Mouse (Mus musculus) left cerebral cortex, postnatal 36 days (tissue): Measurements from ENCODE around the gene Pemt. TPM values are rescaled to one million over a fixed set of nuclear protein-coding genes. Genes with fewer than 3 reads are reported as not detected.
"Not testable (repeated sequence)": the region's sequence is repeated elsewhere in the genome, so short reads cannot be mapped to it uniquely, and the experiment has no call there.

ENCODE experiments used
- DNase-seq, 2 experiments: peaks; one replicate each; pipeline ENCODE4 v3.0.0; 2021 to 2022; ENCODE audit warnings: low spot score in 2 of 2, mixed read lengths in 1 of 2
- intact Hi-C: fragments of 180-260 bp; cut with DNase I; formaldehyde crosslinking; loops from one replicate; pipeline ENCODE4 v1.15.1; 2025
- total RNA-seq, 2 experiments: library from RNA; stranded (reverse); gene quantifications; 2 replicates each; pipeline ENCODE4 v1.2.3; 2021

The Pemt gene
- total RNA-seq, 2 experiments from 2014 or later, result 2.9 to 6.3 TPM

DNA sequence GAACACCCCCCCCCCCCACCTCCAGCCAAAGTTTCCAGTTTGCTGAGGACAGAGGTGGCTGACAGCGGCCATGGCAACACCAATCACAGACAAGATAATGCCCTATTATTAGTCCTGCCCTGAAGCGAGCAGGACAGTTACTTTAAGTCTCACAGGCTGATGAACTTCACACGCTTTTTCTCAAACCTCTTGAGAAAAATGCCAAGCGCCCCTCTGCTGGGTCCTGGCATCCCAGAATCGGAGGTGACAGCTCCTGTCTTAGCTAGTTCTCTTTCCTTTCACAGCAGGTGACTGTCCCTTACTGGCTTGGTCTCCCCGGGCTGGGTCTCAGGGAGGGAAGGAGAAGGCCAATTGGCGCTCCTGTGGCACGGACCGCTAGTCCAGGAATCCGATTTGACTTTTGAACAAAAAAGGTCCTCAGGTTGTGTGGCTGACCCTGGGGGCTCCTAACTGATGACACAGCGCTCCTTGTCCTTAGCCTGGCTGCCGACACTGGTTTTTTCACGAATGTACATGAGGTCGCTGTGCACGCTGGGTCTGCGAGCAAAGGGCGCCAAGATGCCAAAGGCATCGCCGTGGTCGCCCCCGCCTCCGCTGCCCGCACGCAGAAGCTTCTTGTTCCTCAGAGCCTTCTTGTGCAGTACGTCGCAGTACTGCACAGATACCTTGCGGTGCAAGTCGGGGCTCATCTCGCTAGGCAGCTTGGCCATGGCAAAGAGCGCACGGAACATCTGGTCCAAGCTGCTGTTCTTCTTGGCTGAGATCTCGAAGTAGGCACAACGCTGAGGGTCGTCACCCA lies 82.7 kb downstream of the Pemt start:
- DNase-seq, result no peak
- intact Hi-C loops, result loop anchor here (2.0 to 10.0 kb wide), 3 partner anchors 15 to 451 kb away; partner anchors contain the start of genes Atpaf2, Gid4 and Med9

DNA sequence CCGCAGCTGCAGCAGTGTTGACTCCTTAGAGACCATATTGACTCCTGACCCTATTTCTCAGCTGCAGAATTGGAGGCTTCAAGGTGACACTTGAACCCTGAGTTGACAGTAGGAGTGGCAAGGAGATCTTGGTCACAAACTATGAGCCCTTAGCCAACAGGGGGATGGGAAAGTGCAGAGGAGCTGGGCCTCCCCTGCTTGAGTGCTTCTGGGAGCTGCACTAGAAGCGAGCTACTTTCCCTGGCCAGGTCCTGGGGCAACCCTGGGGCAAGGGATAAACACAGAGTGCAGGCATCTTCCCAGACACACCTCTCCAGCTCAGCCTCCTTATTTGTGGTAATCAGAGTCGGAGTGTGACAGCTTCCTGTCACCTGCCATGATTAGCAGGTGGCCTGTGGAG lies 83.7 kb downstream of the Pemt start:
- intact Hi-C loops, result loop anchor here (5.0 to 10.0 kb wide), 2 partner anchors 115 to 452 kb away; partner anchors contain the start of genes Atpaf2 and Gid4
- DNase-seq, result no peak

DNA sequence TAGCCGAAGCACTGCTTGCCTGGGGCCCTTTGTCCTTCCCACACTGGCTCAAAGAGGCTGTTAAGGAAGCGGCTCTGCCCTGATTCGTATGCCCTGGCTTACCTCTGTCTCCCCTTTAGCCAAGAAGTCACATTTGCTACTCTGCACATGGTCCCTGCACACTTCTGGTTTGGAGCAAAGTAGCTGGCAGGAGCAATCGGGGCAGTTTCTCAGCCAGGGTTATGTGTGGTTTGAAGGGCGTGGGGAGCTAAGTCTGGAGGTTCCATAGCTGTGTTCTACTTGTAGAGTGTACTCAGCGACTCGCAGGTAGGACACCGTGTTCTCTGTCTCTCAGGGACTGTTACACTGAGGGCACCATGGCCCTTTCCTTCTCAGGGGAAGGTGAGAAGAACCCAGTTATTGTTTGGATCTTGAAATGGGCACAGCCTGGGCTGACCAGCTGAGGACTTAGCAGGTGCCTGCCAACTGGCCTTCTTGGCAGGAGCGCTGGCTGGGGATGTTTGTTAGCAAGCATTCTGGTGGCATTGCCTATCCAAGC lies 84.9 kb downstream of the Pemt start:
- intact Hi-C loops, result loop anchor here (5.0 to 10.0 kb wide), 2 partner anchors 116 to 453 kb away; partner anchors contain the start of genes Atpaf2 and Gid4
- no peak for DNase-seq

DNA sequence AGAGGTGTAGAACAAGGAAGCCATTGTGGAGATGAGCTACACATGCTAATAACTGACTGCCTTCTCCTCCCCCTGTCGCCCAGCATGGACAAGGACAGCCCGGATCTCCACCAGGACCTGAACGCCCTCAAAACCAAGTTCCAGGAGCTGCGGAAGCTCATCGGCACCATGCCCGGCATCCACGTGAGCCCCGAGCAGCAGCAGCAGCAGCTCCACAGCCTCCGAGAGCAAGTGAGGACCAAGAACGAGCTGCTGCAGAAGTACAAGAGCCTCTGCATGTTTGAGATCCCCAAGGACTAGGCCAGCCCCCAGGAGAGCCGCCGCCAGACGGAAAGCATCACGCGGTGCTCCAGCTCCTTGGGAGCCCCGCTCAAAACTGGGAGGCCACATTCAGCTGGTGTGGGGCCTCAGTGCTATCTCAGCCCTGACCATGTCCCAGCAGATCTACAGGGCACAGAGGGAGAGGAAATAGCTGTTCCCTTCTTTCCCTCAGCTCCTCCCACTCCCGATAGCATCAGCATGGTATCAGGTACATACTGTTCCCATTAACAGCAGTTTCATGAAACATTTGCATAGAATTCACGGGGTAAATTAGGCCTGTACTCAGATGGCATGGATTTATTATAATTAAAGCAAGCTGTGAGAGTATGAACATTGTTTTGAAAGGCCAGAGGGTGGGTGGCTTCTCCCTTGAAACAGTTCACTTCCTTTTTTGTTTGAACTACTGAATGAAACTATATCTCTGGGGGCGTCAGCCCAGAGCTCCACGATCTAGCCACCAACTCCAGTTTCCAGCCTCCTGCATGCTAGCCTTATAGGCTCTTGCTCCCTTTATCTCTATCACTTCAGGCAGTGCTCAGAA lies 85.6 kb downstream of the Pemt start:
- intact Hi-C loops, result loop anchor here (5.0 to 10.0 kb wide), 2 partner anchors 117 to 454 kb away; partner anchors contain the start of genes Atpaf2 and Gid4
- DNase-seq, result no peak

- DNase-seq, result no peak
- intact Hi-C loops, result no loop called here
Measured at GRCm38 (mm10) chr11:59959453-59959852, 86.8 kb downstream of the Pemt start.

DNA sequence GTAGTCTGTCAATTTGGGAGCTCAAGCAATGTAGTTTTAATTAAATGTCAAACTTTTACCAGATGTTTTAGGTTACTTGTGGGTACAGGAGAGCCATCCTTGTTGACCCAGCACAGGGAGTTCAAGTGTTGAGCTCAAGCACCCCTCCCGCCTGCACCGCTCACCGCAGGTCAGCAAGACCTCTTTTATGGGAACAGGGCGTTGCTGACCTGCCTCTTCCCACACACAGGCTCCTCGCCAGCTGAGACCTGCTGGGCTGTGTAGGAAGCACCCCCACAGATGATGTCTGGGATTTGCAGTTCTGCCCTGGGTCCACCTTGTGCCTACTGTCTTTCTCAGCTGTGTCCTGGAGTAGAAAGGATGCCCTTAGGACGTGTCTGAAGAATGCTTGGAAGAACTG lies 89.5 kb downstream of the Pemt start:
- intact Hi-C loops, result no loop called here
- no peak for DNase-seq

DNA sequence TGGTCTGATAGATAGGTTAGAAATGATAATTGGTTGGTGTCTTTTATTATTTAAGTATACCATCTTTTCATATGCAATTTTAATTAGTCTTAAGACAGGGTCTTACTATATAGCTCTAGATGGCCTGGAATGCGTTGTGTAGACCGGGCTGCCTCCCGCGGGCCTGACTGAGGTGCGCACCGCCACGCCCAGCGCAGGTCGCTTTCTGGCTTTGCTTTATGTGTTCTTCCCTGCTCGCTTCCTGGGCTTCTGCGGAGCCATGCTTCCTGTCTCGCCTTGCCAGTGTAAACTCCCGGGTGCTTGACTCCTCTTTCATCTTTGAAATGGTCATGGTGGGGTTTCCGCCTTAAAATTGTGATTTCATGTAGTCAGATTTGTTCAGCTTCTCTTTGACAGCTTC lies 93.4 kb downstream of the Pemt start:
- DNase-seq, result no peak
- intact Hi-C loops, result no loop called here

DNA sequence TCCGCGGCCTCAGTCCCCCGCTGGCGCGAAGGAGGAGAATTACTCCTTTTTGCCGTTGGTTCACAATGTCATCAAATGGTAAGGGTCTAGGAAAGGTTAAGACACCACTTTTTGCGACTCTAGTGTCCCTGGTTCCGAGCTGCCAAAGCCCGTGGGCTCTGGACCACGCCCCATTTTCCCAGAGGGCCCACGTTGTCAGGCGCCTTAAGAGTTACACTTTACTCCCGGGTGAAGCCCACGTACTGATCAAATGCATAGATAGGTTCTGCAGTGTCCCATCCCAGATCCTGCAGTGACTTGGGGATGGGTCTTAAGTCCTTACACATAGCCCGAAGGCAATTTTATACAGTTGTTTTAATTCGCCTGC lies 97.9 kb downstream of the Pemt start:
- no peak for DNase-seq
- intact Hi-C loops, result loop anchor here (2.0 kb wide), 1 partner anchor 16 kb away; the partner anchor contains the start of gene Rasd1

DNA sequence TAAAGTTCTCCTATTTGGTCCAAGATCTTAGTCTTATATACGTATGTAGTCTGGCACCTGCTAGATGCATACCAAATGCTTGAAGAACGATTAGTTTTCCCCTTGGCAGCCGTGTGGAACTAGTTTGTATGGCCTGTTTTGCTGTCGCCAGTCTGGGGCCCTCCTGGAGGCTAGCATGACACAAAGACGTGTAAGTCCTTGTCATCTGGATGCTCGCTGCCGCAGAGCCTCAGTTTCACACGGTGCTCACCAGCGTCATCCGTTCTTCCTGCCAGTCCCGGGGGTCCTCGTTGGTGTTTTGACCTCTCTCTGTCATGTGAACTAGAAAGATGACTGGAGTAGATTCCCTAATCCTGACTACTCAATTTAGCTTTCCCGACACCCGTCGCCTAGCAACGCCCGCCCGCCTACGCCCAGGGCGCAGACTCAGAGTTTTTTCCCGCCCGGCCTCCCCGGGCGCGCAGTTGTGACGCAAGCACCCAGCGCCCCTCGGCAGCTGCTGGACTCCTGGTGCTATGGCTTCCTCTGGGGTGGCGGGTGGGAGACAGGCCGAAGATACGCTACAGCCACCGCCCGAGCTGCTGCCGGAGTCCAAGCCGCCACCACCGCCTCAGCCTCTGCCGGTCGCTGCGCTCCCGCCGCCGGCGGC lies 98.4 kb downstream of the Pemt start, which contains the start of gene Med9:
Gene Med9, plus strand, starts transcription at position 455 of the 649 bp plus-strand sequence.
- intact Hi-C loops, result loop anchor here (2.0 kb wide), 1 partner anchor 17 kb away; the partner anchor contains the start of gene Rasd1
- peak; percentile 96 to 98 for DNase-seq

GRCm38 (mm10) chr11:59944855-59945254 lies 101.4 kb downstream of the Pemt start:
- intact Hi-C loops, result not testable (repeated sequence)

DNA sequence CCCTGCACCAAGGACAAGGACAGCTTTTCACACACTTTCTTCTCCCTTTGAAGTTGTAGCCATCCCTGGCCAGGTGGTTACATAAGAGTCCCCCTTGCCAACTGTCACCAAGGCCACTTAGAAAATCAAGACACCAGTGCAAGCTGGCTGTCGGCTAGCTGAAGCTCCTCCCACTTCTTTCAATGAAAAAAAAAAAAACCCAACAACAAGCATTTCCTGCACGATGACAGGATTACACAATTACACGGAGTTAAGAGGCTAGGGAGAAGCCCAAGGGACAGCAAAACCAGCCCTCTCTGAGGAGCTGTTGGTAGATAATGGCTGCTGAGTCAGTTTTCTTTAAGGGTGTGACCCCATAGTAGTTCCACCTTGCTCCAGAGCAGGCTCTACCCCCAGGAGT lies 104.9 kb downstream of the Pemt start:
- intact Hi-C loops, result no loop called here
- no peak for DNase-seq

More at GRCm38 (mm10) chr11:59944855-59945254, 101.4 kb downstream of the Pemt start:
- DNase-seq, result not testable (repeated sequence)

- intact Hi-C loops, result no loop called here
Measured at GRCm38 (mm10) chr11:59940645-59941044, 105.6 kb downstream of the Pemt start.

DNA sequence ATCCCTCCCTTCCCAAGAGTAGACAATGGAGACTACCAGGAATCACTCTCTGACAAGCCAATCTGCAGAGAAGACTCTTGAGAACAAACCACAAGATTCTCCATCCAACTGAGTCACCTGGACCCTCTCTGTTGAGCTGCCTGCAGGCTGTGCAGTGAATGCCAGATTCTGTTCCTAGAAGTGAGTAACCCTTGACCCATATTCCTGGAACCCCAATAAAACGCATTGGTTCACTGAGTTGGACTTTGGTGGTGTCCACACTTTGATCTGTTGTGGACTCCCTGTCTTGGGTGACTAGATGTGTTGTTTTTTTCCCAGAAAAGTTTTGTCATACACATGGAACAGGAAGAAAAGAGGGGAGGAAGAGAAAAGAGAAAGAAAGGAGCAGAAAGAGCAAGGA lies 106.5 kb downstream of the Pemt start:
- DNase-seq, result no peak
- intact Hi-C loops, result no loop called here

More at GRCm38 (mm10) chr11:59940645-59941044, 105.6 kb downstream of the Pemt start:
- DNase-seq, result no peak

GRCm38 (mm10) chr11:59937615-59938014 lies 108.7 kb downstream of the Pemt start:
- intact Hi-C loops, result no loop called here
- DNase-seq, result no peak

- no peak for DNase-seq
- intact Hi-C loops, result no loop called here
Measured at GRCm38 (mm10) chr11:59937023-59937422, 109.3 kb downstream of the Pemt start.

DNA sequence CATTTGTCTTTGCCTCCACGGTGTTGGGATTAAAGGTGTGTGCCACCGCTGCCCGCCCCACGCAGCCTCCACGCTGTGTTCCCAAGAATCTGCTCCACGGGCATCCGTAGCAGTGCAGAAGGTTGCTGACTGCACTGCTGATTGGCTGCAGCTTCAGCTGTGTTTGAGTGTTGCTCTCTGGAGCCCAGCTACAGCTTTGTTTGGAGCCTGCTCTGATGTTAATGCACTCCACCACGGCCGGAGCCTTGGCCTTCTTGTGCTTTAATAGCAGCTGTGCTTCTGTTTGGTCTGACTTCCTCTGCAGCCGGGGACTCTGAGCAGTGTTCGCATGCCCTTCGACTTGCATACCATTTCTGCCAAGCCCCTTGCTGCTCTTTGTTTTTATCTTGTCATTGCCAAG lies 112.3 kb downstream of the Pemt start:
- no peak for DNase-seq
- intact Hi-C loops, result no loop called here

- DNase-seq, result no peak
- intact Hi-C loops, result no loop called here
Measured at GRCm38 (mm10) chr11:59932560-59933337, 113.5 kb downstream of the Pemt start.

DNA sequence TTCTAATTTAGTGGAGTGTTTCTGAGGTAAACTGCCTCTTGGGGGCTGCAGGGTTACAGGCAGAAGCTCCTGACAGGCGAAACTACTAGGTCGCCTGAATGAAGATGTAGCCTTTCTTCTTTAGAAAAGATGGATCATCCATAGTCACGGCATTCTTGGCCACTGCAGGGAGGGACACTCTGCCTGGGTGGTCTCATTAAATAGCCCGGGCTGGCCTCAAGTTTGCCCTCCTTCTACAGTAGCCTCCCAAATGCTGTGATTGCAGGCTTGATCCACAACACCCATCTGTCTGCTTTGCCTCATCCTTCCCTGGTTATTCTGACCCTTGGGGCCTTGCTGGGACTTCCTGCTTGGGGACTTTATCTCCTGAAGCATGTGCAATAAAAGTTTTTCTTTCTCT lies 116.3 kb downstream of the Pemt start:
- DNase-seq, result no peak
- intact Hi-C loops, result no loop called here

- DNase-seq, result no peak
- intact Hi-C loops, result no loop called here
Measured at GRCm38 (mm10) chr11:59921265-59921664, 125.0 kb downstream of the Pemt start.
